Mouse (Mus musculus) embryonic facial prominence, embryonic 11.5 days (tissue): ENCODE data around the gene Kif13a. TPM values are rescaled to one million over a fixed set of nuclear protein-coding genes. Genes with fewer than 3 reads are reported as not detected.

Experiments used
- ATAC-seq: fragments of 200-750 bp; cut with Nextera tagmentation; replicated peaks from 2 replicates; pipeline ENCODE4 v1.8.0; 2017; ENCODE audit warnings: low read depth; ENCODE audit not compliant: insufficient number of reproducible peaks, low FRiP score, low TSS enrichment
- DNase-seq: peaks from one replicate; pipeline ENCODE4 v3.0.0-alpha.2; 2015; ENCODE audit warnings: low spot score
- H3K27ac ChIP-seq: fragments of 300-500 bp; sonication (generic); replicated peaks from 2 replicates; pipeline ENCODE4 v1.5.1; 2014; ENCODE audit warnings: mild to moderate bottlenecking, low read depth, low read length, control low read depth
- H3K27me3 ChIP-seq: fragments of 300-500 bp; sonication (generic); 2 replicates; pipeline ENCODE4 v1.6.1; 2014; ENCODE audit warnings: mild to moderate bottlenecking, low read length, moderate library complexity, mixed read lengths; ENCODE audit not compliant: control insufficient read depth, insufficient read depth
- H3K36me3 ChIP-seq: fragments of 300-500 bp; sonication (generic); replicated peaks from 2 replicates; pipeline ENCODE4 v1.6.1; 2014; ENCODE audit warnings: low read depth, mild to moderate bottlenecking, low read length, moderate library complexity, mixed read lengths; ENCODE audit not compliant: control insufficient read depth, insufficient read depth
- H3K4me1 ChIP-seq: fragments of 300-500 bp; sonication (generic); 2 replicates; pipeline ENCODE4 v1.6.1; 2014; ENCODE audit warnings: low read length, mixed read lengths; ENCODE audit not compliant: control insufficient read depth, insufficient read depth
- H3K4me2 ChIP-seq: fragments of 300-500 bp; sonication (generic); 2 replicates; pipeline ENCODE4 v1.6.1; 2014; ENCODE audit warnings: low read depth, mild to moderate bottlenecking, control low read depth, low read length, moderate library complexity
- H3K4me3 ChIP-seq: fragments of 300-500 bp; sonication (generic); 2 replicates; pipeline ENCODE4 v1.5.1; 2014; ENCODE audit warnings: low read depth, low read length, control low read depth
- H3K9ac ChIP-seq: fragments of 300-500 bp; sonication (generic); replicated peaks from 2 replicates; pipeline ENCODE4 v1.6.1; 2014; ENCODE audit warnings: mild to moderate bottlenecking, control low read depth, low read length
- H3K9me3 ChIP-seq: fragments of 300-500 bp; sonication (generic); replicated peaks from 2 replicates; pipeline ENCODE4 v1.6.1; 2016; ENCODE audit warnings: mild to moderate bottlenecking, low read length, inconsistent platforms, mixed read lengths; ENCODE audit not compliant: control insufficient read depth
- WGBS: fragments of 180-500 bp; shearing (Covaris S2); extraction: QIAGEN DNeasy Blood & Tissue Kit; methylation state at CpG from one replicate; pipeline ENCODE4 v1.1.7; 2014; 5-methylcytosine and 5-hydroxymethylcytosine counted together
- polyA plus RNA-seq: library from polyadenylated mRNA; unstranded; fragments of >200 nt; fragmentation: Nextera tagmentation; extraction: Ambion mirVana; gene quantifications from 2 replicates; pipeline ENCODE4 v1.2.1, GENCODE M21; 2014

The Kif13a gene
- polyA plus RNA-seq, 1 experiment from 2014 or later, result 19.1 TPM

DNA sequence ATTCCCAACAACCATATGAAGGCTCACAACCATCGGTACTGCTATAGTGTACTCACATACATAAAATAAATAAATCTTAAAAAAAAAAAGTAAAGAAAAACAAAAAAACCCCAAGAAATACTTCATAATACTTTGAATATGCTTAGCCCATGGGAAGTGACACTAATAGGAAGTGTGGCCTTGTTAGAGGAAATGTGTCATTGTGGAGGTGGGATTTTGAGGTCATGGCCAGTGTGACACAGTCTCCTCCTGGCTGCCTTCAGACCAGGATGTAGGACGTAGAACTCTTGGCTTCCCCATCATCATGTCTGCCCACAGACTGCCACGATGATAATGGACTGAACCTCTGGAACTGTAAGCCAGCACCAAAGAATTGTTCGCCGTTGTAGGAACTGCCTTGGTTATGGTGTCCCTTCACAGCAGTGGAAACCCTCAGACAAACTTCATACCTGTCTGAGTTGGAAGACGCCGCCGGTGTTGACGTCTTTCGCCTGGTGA, 143.6 kb downstream of the Kif13a start:
- DNase-seq, result no peak
- Histone ChIP-seq H3K4me3 (no peak overlapping the region), H3K27me3 (no peaks in the 10 kb centered on the region), H3K4me1 (no peaks in the 10 kb centered on the region), H3K9ac (no peak overlapping the region), H3K36me3 (no peaks in the 10 kb centered on the region), H3K4me2 (no peak overlapping the region), H3K27ac (no peak overlapping the region), H3K9me3 (no peaks in the 10 kb centered on the region)
- 94% methylated on average over 10 of the region's 10 CpGs for WGBS
- no peak for ATAC-seq

- WGBS, result 89% methylated on average over 11 of the region's 11 CpGs
- Histone ChIP-seq H3K4me1 (no peaks in the 10 kb centered on the region), H3K27me3 (no peaks in the 10 kb centered on the region), H3K4me2 (no peak overlapping the region), H3K36me3 (no peaks in the 10 kb centered on the region), H3K9me3 (no peaks in the 10 kb centered on the region), H3K4me3 (no peak overlapping the region), H3K9ac (no peak overlapping the region), H3K27ac (no peak overlapping the region)
- ATAC-seq, result no peak
- no peak for DNase-seq
Observed at GRCm38 (mm10) chr13:46780379-46780778, 149.3 kb downstream of the Kif13a start.

GRCm38 (mm10) chr13:46779831-46780230, 149.8 kb downstream of the Kif13a start:
- DNase-seq (no peak), ATAC-seq (no peak)
- H3K36me3 ChIP-seq, result no peaks in the 10 kb centered on the region; the same call in 1 of the 2 replicates
- H3K27me3 ChIP-seq, result no peaks in the 10 kb centered on the region
- no peak overlapping the region for H3K4me3 ChIP-seq
- H3K27ac ChIP-seq, result no peak overlapping the region
- no peaks in the 10 kb centered on the region for H3K9me3 ChIP-seq
- H3K4me1 ChIP-seq, result no peaks in the 10 kb centered on the region
- no peak overlapping the region for H3K4me2 ChIP-seq
- no peak overlapping the region for H3K9ac ChIP-seq
- 63% methylated on average over 10 of the region's 10 CpGs for WGBS

DNA sequence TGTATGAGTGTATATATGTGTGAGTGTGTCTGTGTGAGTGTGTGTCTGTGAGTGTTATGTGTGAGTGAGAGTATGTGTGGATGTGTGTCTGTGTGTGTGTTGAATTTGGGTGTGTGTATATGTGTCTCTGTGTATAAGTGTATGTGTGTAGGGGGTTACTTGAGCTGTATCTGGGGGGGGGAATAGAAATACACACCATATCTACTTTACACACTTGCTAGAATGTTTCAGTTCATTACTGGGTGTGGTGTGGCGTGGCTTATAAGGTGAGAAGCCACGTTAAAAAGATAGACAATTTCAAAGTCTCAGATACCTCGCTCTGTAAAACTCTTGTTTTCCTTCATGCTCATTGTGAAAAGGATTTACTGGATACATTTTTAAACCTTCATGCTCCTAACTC, 152.2 kb downstream of the Kif13a start:
- peaks cover 5% of the 10 kb centered on the region for H3K36me3 ChIP-seq
- H3K9me3 ChIP-seq, result no peaks in the 10 kb centered on the region
- H3K4me1 ChIP-seq, result no peaks in the 10 kb centered on the region
- H3K27ac ChIP-seq, result no peak overlapping the region
- H3K4me3 ChIP-seq, result no peak overlapping the region
- H3K9ac ChIP-seq, result no peak overlapping the region
- WGBS, result 87% methylated on average over 3 of the region's 3 CpGs
- DNase-seq (no peak), ATAC-seq (no peak)
- no peak overlapping the region for H3K4me2 ChIP-seq
- H3K27me3 ChIP-seq, result no peaks in the 10 kb centered on the region

DNA sequence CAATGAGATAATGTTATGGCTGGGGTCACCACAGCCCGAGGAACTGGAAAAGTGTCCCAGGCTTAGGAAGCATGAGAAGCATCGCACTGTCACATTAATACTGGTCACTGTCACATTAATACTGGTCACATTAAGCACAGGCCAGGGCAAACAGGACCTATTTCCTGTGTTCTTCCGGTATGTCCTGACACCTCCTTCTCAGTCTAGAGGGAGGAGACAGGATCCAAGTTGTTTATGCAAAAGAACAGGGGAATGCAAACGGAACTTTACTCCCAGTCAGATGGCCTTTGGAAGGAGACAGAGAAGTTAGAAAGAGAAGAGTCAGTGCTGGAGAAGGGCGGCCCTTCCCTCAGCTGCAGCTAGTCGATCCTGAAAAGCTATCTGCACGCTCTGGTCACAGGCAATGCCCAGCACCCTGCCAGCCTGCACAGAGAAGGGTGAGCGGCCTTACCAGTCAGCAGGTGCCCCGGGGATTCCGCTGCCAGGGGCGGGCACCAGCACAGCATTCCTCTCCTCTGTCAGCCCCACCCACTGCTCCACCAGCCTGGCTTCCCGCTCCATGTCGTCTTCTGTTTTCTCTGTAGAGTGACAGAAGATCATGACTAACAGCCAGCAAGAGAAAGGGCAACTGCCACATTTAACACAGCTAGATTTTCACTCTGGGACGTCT, 152.9 kb downstream of the Kif13a start:
- DNase-seq (no peak), ATAC-seq (no peak)
- no peak overlapping the region for H3K4me3 ChIP-seq
- peaks cover 10% of the 10 kb centered on the region for H3K36me3 ChIP-seq
- 76% methylated on average over 14 of the region's 14 CpGs for WGBS
- no peaks in the 10 kb centered on the region for H3K9me3 ChIP-seq
- no peak overlapping the region for H3K9ac ChIP-seq
- H3K27ac ChIP-seq, result no peak overlapping the region
- H3K4me1 ChIP-seq, result no peaks in the 10 kb centered on the region
- H3K4me2 ChIP-seq, result no peak overlapping the region
- no peaks in the 10 kb centered on the region for H3K27me3 ChIP-seq

DNA sequence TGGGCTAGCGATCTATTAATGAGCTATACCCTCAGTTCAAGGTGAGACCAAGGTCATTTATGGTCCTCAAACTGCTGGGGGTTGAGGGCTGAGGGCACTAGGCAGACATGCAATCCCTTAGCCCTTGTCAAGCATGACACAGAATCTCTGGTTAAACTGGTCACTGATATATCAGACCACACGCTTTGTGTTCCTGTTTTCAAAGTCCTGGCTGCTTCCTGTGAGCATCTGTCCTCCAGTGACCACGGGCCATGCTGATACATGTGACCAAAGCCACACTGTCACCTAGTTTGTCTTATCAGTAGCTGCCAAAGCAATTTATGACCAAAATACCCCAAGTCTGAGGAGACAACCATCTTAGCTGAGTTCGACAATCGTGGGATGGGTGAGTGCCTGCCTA, 154.7 kb downstream of the Kif13a start:
- H3K4me1 ChIP-seq, result no peaks in the 10 kb centered on the region
- peaks cover 10% of the 10 kb centered on the region for H3K36me3 ChIP-seq
- ATAC-seq (no peak), DNase-seq (no peak)
- no peak overlapping the region for H3K9ac ChIP-seq
- H3K27me3 ChIP-seq, result no peaks in the 10 kb centered on the region
- H3K9me3 ChIP-seq, result no peaks in the 10 kb centered on the region
- WGBS, result 88% methylated on average over 5 of the region's 5 CpGs
- H3K4me3 ChIP-seq, result no peak overlapping the region
- no peak overlapping the region for H3K4me2 ChIP-seq
- no peak overlapping the region for H3K27ac ChIP-seq

GRCm38 (mm10) chr13:46772581-46772980, 157.1 kb downstream of the Kif13a start:
- no peak overlapping the region for H3K4me3 ChIP-seq
- no peaks in the 10 kb centered on the region for H3K4me1 ChIP-seq
- DNase-seq (no peak), ATAC-seq (no peak)
- no peaks in the 10 kb centered on the region for H3K9me3 ChIP-seq
- H3K36me3 ChIP-seq, result peaks cover 12% of the 10 kb centered on the region
- WGBS, result 97% methylated on average over 13 of the region's 13 CpGs
- H3K27ac ChIP-seq, result no peak overlapping the region
- H3K4me2 ChIP-seq, result no peak overlapping the region
- no peak overlapping the region for H3K9ac ChIP-seq
- H3K27me3 ChIP-seq, result no peaks in the 10 kb centered on the region

GRCm38 (mm10) chr13:46765361-46765760, 164.3 kb downstream of the Kif13a start:
- 83% methylated on average over 2 of the region's 2 CpGs for WGBS
- no peak for ATAC-seq
- DNase-seq, result no peak
- Histone ChIP-seq H3K4me2 (no peak overlapping the region), H3K4me3 (no peak overlapping the region), H3K36me3 (peaks cover 3% of the 10 kb centered on the region; the same call in 1 of the 2 replicates), H3K9me3 (no peaks in the 10 kb centered on the region), H3K27ac (no peak overlapping the region), H3K27me3 (no peaks in the 10 kb centered on the region), H3K9ac (no peak overlapping the region), H3K4me1 (no peaks in the 10 kb centered on the region)
